Mouse (Mus musculus) spleen, embryonic (tissue): ENCODE results near the gene Ccsap.

Source experiments
- CTCF ChIA-PET: fragments of 350-600 bp; sonication (Branson Sonifier 250); formaldehyde crosslinking; loops from one replicate; lab custom pipeline; 2022; lab: Charles Lee

The Ccsap gene

GRCm38 (mm10) chr8:123859648-123860259, at the start of gene Ccsap:
Gene Ccsap (minus strand): TSS chr8:123860209.
- CTCF ChIA-PET, result interaction anchor here (1.1 kb wide), 1 partner anchor 21 kb away, joined by 3 read pairs; no protein-coding TSS in a partner anchor

GRCm38 (mm10) chr8:123907604-123908003, 47.6 kb upstream of the Ccsap start:
- CTCF ChIA-PET, result no interaction called here

- CTCF ChIA-PET, result no interaction called here
Measured at GRCm38 (mm10) chr8:123902653-123903052, 42.6 kb upstream of the Ccsap start.

GRCm38 (mm10) chr8:123899366-123899765, 39.4 kb upstream of the Ccsap start:
- CTCF ChIA-PET, result interaction anchor here (0.6 kb wide), 1 partner anchor 745 kb away, joined by 3 read pairs; no protein-coding TSS in a partner anchor

GRCm38 (mm10) chr8:123898576-123898975, 38.6 kb upstream of the Ccsap start:
- CTCF ChIA-PET, result no interaction called here

GRCm38 (mm10) chr8:123896774-123897173, 36.8 kb upstream of the Ccsap start:
- CTCF ChIA-PET, result interaction anchor here (0.7 kb wide), 1 partner anchor 453 kb away, joined by 16 read pairs; no protein-coding TSS in a partner anchor

GRCm38 (mm10) chr8:123896366-123896761, 36.4 kb upstream of the Ccsap start:
- CTCF ChIA-PET, result interaction anchor here (0.7 kb wide), 1 partner anchor 453 kb away, joined by 16 read pairs; no protein-coding TSS in a partner anchor

- CTCF ChIA-PET, result interaction anchor here (0.7 kb wide), 1 partner anchor 454 kb away, joined by 16 read pairs; no protein-coding TSS in a partner anchor
Measured at GRCm38 (mm10) chr8:123895680-123896365, 35.8 kb upstream of the Ccsap start.

GRCm38 (mm10) chr8:123895230-123895629, 35.2 kb upstream of the Ccsap start:
- CTCF ChIA-PET, result no interaction called here

GRCm38 (mm10) chr8:123894502-123895097, 34.6 kb upstream of the Ccsap start, which contains the start of gene Acta1:
Gene Acta1 (minus strand): TSS chr8:123894751.
- CTCF ChIA-PET, result no interaction called here

GRCm38 (mm10) chr8:123893413-123893812, 33.4 kb upstream of the Ccsap start:
- CTCF ChIA-PET, result no interaction called here

GRCm38 (mm10) chr8:123892586-123893155, 32.7 kb upstream of the Ccsap start:
- CTCF ChIA-PET, result no interaction called here

- CTCF ChIA-PET, result no interaction called here
Measured at GRCm38 (mm10) chr8:123891883-123892585, 32.0 kb upstream of the Ccsap start.

- CTCF ChIA-PET, result no interaction called here
Measured at GRCm38 (mm10) chr8:123891271-123891670, 31.3 kb upstream of the Ccsap start.

- CTCF ChIA-PET, result no interaction called here
Measured at GRCm38 (mm10) chr8:123889797-123890196, 29.8 kb upstream of the Ccsap start.

GRCm38 (mm10) chr8:123887956-123888355, 27.9 kb upstream of the Ccsap start:
- CTCF ChIA-PET, result no interaction called here

GRCm38 (mm10) chr8:123887163-123887562, 27.2 kb upstream of the Ccsap start:
- CTCF ChIA-PET, result no interaction called here

- CTCF ChIA-PET, result interaction anchor here (0.5 kb wide), 1 partner anchor 8 kb away, joined by 24 read pairs; no protein-coding TSS in a partner anchor
Measured at GRCm38 (mm10) chr8:123884721-123885565, 24.9 kb upstream of the Ccsap start.

GRCm38 (mm10) chr8:123883094-123883493, 23.1 kb upstream of the Ccsap start:
- CTCF ChIA-PET, result no interaction called here

- CTCF ChIA-PET, result no interaction called here
Measured at GRCm38 (mm10) chr8:123882412-123882811, 22.4 kb upstream of the Ccsap start.
